Mouse (Mus musculus) liver, postnatal 0 days (tissue): ENCODE results near the gene Klhl33.

ENCODE experiments used
- CTCF ChIP-seq: sonication (generic); IDR thresholded peaks from 2 replicates; pipeline ENCODE4 v1.5.1; 2016; ENCODE audit warnings: antibody characterized with exemption, low read depth
- EP300 ChIP-seq: IDR thresholded peaks from 2 replicates; pipeline ENCODE4 v1.6.1; 2016; ENCODE audit warnings: antibody characterized with exemption, low read depth, mild to moderate bottlenecking

DNA sequence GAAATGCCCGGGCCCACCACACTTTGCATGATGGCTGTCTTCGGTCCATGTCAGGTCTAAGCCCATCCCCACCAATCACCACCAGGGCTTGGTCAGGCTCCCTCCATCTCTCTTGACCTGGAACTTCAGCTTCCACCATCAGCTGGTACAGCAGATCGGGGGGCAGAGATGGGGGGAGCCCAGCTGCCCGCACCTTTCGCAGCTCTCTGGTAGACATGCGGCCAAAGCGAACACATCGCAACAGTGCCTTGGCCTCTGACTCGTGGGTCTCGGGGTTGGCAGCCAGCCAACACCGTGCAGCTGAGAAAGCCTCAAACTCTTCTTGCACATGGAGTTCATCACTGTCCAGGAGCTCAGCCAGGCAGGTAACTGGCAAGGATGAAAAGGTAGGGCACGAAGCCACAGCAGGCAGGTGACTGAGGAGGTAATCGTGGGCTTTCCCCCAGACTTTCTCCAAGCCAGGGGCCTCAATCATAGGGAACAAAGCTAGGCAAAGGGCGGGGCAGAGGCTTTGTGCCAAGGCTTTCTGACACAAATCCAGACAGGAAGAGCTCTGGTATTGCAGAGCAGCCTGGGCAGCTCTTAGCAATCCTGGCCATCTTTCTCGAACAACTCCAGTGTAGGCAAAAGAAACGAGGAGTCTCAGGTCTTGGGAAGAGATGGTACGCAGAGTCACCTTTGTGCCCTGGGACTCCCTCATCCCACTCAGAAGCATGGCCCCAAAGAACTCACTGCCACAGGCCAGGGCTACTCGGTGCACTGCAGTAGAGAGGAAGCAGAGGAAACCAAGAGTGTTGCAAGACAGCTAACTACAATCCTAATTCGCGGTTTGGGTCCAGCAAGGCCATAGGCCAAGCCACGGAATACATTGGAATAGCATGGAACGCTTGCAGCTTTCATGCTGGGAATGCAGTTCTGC is 4.5 kb downstream of the Klhl33 start:
- TF ChIP-seq EP300: no peak
- TF ChIP-seq CTCF: no peak
